Mouse (Mus musculus) stomach, postnatal 0 days (tissue): Measurements from ENCODE around the gene Hyal2.

Source experiments
- CTCF ChIP-seq: IDR thresholded peaks from 2 replicates; pipeline ENCODE4 v1.5.1; 2016; ENCODE audit warnings: antibody characterized with exemption, low read depth, mild to moderate bottlenecking, moderate library complexity
- EP300 ChIP-seq: optimal IDR thresholded peaks from 2 replicates; pipeline ENCODE3; 2016; ENCODE audit warnings: antibody characterized with exemption

- no peak for TF ChIP-seq CTCF
- TF ChIP-seq EP300: no peak
These were observed 30.6 kb downstream of the Hyal2 start for GRCm38 (mm10) chr9:107598385-107598784.
